Mouse (Mus musculus): ENCODE measurements around the gene Acsbg2.

GRCm38 (mm10) chr17:56799276-56799675, 75.0 kb downstream of the Acsbg2 start:
- no peak for TF ChIP-seq CTCF (IDR thresholded peaks at IDR 0.05 in 2 of 3, conservative IDR thresholded peaks at IDR 0.05 in 1 of 3; ENCODE audit: control insufficient read depth in 1 of 3, insufficient read depth in 1 of 3, low read depth in 2 of 3, low read length in 3 of 3, poor library complexity in 1 of 3, severe bottlenecking in 1 of 3)
- no peak for TF ChIP-seq POLR2A (IDR thresholded peaks at IDR 0.05; ENCODE audit: control insufficient read depth in 1 of 2, insufficient read depth in 1 of 2, low read depth in 1 of 2, low read length in 2 of 2, poor library complexity in 1 of 2)
- TF ChIP-seq NRF1 (IDR thresholded peaks at IDR 0.05; ENCODE audit: insufficient read depth, low read depth, low read length, poor library complexity, severe bottlenecking): no peak
- no peak for TF ChIP-seq EP300 (IDR thresholded peaks at IDR 0.05; ENCODE audit: low read depth in 1 of 2, low read length in 2 of 2)
- no peak for TF ChIP-seq NELFE (IDR thresholded peaks at IDR 0.05; ENCODE audit: low read depth, low read length)
- no peak for TF ChIP-seq GABPA (IDR thresholded peaks at IDR 0.05; ENCODE audit: low read depth, low read length)
- TF ChIP-seq MAX (IDR thresholded peaks at IDR 0.05; ENCODE audit: low read length): no peak
- no peak for TF ChIP-seq MAZ (IDR thresholded peaks at IDR 0.05; ENCODE audit: low read depth, low read length)
- TF ChIP-seq ZKSCAN1 (IDR thresholded peaks at IDR 0.05; ENCODE audit: low read depth, low read length): no peak
- no peak for TF ChIP-seq MAFK (IDR thresholded peaks at IDR 0.05; ENCODE audit: borderline replicate concordance, low read depth, low read length)
- TF ChIP-seq TCF12 (IDR thresholded peaks at IDR 0.05; ENCODE audit: low read depth, low read length): no peak
- TF ChIP-seq GATA1 (IDR thresholded peaks at IDR 0.05; ENCODE audit: low read depth, low read length): no peak
